Mouse (Mus musculus) fat pad, adult 2 months (tissue): ENCODE results near the gene Polr1c.

Experiments
- DNase-seq: peaks from one replicate; pipeline ENCODE4 v3.0.0-alpha.2; 2011; ENCODE audit warnings: low read depth, low spot score; ENCODE audit errors: extremely low read depth

The Polr1c gene

GRCm38 (mm10) chr17:46247512-46248188, at the start of gene Polr1c, which contains the start of gene Yipf3:
Gene Polr1c (minus strand): TSS chr17:46248054.
Gene Yipf3 (plus strand): TSS chr17:46248080.
- DNase-seq, result no peak

- DNase-seq, result no peak
These were observed 49.1 kb upstream of the Polr1c start for GRCm38 (mm10) chr17:46297028-46297363.

- no peak for DNase-seq
These were observed 48.7 kb upstream of the Polr1c start for GRCm38 (mm10) chr17:46296601-46297000.

GRCm38 (mm10) chr17:46287678-46288095, 39.8 kb upstream of the Polr1c start:
- DNase-seq, result no peak

GRCm38 (mm10) chr17:46285407-46285806, 37.6 kb upstream of the Polr1c start:
- DNase-seq, result no peak

GRCm38 (mm10) chr17:46284653-46285052, 36.8 kb upstream of the Polr1c start:
- DNase-seq, result no peak

- no peak for DNase-seq
These were observed 36.1 kb upstream of the Polr1c start for GRCm38 (mm10) chr17:46283911-46284310.

- no peak for DNase-seq
These were observed 35.3 kb upstream of the Polr1c start for GRCm38 (mm10) chr17:46283140-46283539.

GRCm38 (mm10) chr17:46282483-46283123, 34.7 kb upstream of the Polr1c start, which contains the start of gene Tjap1:
Gene Tjap1 (minus strand): TSS chr17:46283026.
- no peak for DNase-seq

- DNase-seq, result no peak
These were observed 30.3 kb upstream of the Polr1c start for GRCm38 (mm10) chr17:46278011-46278765.

GRCm38 (mm10) chr17:46277586-46277985, 29.7 kb upstream of the Polr1c start:
- DNase-seq, result no peak

- no peak for DNase-seq
These were observed 27.7 kb upstream of the Polr1c start for GRCm38 (mm10) chr17:46275506-46275905.

GRCm38 (mm10) chr17:46275034-46275433, 27.2 kb upstream of the Polr1c start:
- DNase-seq, result no peak

GRCm38 (mm10) chr17:46274465-46274864, 26.6 kb upstream of the Polr1c start:
- DNase-seq, result no peak

- no peak for DNase-seq
These were observed 26.0 kb upstream of the Polr1c start for GRCm38 (mm10) chr17:46273803-46274236.

GRCm38 (mm10) chr17:46272675-46273074, 24.8 kb upstream of the Polr1c start:
- DNase-seq, result no peak

- DNase-seq, result no peak
These were observed 24.2 kb upstream of the Polr1c start for GRCm38 (mm10) chr17:46272058-46272457.

GRCm38 (mm10) chr17:46269771-46270534, 22.1 kb upstream of the Polr1c start:
- DNase-seq, result no peak

- DNase-seq, result no peak
These were observed 20.3 kb upstream of the Polr1c start for GRCm38 (mm10) chr17:46268026-46268720.

- no peak for DNase-seq
These were observed 19.7 kb upstream of the Polr1c start for GRCm38 (mm10) chr17:46267511-46267910.
